Mouse (Mus musculus): ENCODE measurements around the gene Fga. TPM values are rescaled to one million over a fixed set of nuclear protein-coding genes. Genes with fewer than 3 reads are reported as not detected.

Fga gene
- not detected for polyA plus RNA-seq (2017; shearing (Covaris generic))

GRCm38 (mm10) chr3:83025475-83026301, at the start of gene Fga:
TSS of gene Fga (plus strand) at chr3:83026076.

GRCm38 (mm10) chr3:83007557-83007956, 18.3 kb upstream of the Fga start, which contains the start of gene Fgg:
TSS of gene Fgg (plus strand) at chr3:83007724.

GRCm38 (mm10) chr3:83049680-83050079, 23.8 kb downstream of the Fga start, which contains the start of gene Fgb:
TSS of gene Fgb (minus strand) at chr3:83049863.

GRCm38 (mm10) chr3:83055281-83056038, 29.6 kb downstream of the Fga start, which contains the start of gene Plrg1:
TSS of gene Plrg1 (plus strand) at chr3:83055522.

Other genes with a start within 250 kb of the Fga start
- not detected for gene Rbm46, start 149.6 kb upstream of the Fga start, polyA plus RNA-seq (2017; shearing (Covaris generic))
- not detected for gene Lrat, start 122.1 kb upstream of the Fga start, polyA plus RNA-seq (2017; shearing (Covaris generic))
- not detected for gene Fgg, start 18.4 kb upstream of the Fga start, polyA plus RNA-seq (2017; shearing (Covaris generic))
- gene Fgb, start 23.8 kb downstream of the Fga start, polyA plus RNA-seq (2017; shearing (Covaris generic)) = not detected
- gene Plrg1, start 29.4 kb downstream of the Fga start, polyA plus RNA-seq (2017; shearing (Covaris generic)) = 80.1 TPM
- gene Dchs2, start 101.9 kb downstream of the Fga start, polyA plus RNA-seq (2017; shearing (Covaris generic)) = not detected